Mouse (Mus musculus): ENCODE results near the gene Gnmt.
"Not testable (repeated sequence)": the region's sequence is repeated elsewhere in the genome, so short reads cannot be mapped to it uniquely, and the experiment has no call there.

The Gnmt gene

GRCm38 (mm10) chr17:46728904-46729318, at the start of gene Gnmt:
TSS of gene Gnmt (minus strand) at chr17:46729168.
- DNase-seq (ENCODE audit: low spot score in 2 of 2), result no peak

- no peak for DNase-seq (ENCODE audit: low spot score in 2 of 2)
These were observed 47.1 kb upstream of the Gnmt start for GRCm38 (mm10) chr17:46776087-46776486.

GRCm38 (mm10) chr17:46775070-46775469, 46.1 kb upstream of the Gnmt start:
- no peak for DNase-seq (ENCODE audit: low spot score in 2 of 2)

GRCm38 (mm10) chr17:46774131-46774472, 45.1 kb upstream of the Gnmt start:
- DNase-seq (ENCODE audit: low spot score in 2 of 2), result no peak

GRCm38 (mm10) chr17:46773278-46774130, 44.5 kb upstream of the Gnmt start:
- DNase-seq (ENCODE audit: low spot score in 2 of 2), result no peak

- DNase-seq (ENCODE audit: low spot score in 2 of 2), result peak; percentile 78 to 88
These were observed 43.7 kb upstream of the Gnmt start, which contains the start of gene 2310039H08Rik for GRCm38 (mm10) chr17:46772404-46773277. TSS of gene 2310039H08Rik (plus strand) at chr17:46772635.

GRCm38 (mm10) chr17:46772038-46772403, 43.1 kb upstream of the Gnmt start:
- no peak for DNase-seq (ENCODE audit: low spot score in 2 of 2)

GRCm38 (mm10) chr17:46771616-46772015, 42.6 kb upstream of the Gnmt start:
- peak in 1 of 2 experiments; percentile 64 for DNase-seq (ENCODE audit: low spot score in 2 of 2)

GRCm38 (mm10) chr17:46771025-46771424, 42.1 kb upstream of the Gnmt start:
- DNase-seq (ENCODE audit: low spot score in 2 of 2), result no peak

GRCm38 (mm10) chr17:46770546-46770945, 41.6 kb upstream of the Gnmt start:
- DNase-seq (ENCODE audit: low spot score in 2 of 2), result no peak

GRCm38 (mm10) chr17:46767868-46768267, 38.9 kb upstream of the Gnmt start:
- no peak for DNase-seq (ENCODE audit: low spot score in 2 of 2)

- DNase-seq (ENCODE audit: low spot score in 2 of 2), result not testable (repeated sequence)
These were observed 35.9 kb upstream of the Gnmt start for GRCm38 (mm10) chr17:46764916-46765315.

GRCm38 (mm10) chr17:46763544-46763943, 34.6 kb upstream of the Gnmt start, which contains the start of gene Ptcra:
TSS of gene Ptcra (minus strand) at chr17:46763712.
- no peak for DNase-seq (ENCODE audit: low spot score in 2 of 2)

- no peak for DNase-seq (ENCODE audit: low spot score in 2 of 2)
These were observed 29.8 kb upstream of the Gnmt start for GRCm38 (mm10) chr17:46758753-46759152.

GRCm38 (mm10) chr17:46751794-46752556, 23.0 kb upstream of the Gnmt start, which contains the start of gene Cnpy3:
TSS of gene Cnpy3 (minus strand) at chr17:46752214.
- peak; percentile 97 to 98 for DNase-seq (ENCODE audit: low spot score in 2 of 2)

GRCm38 (mm10) chr17:46751056-46751793, 22.3 kb upstream of the Gnmt start:
- peak in 1 of 2 experiments; percentile 67 for DNase-seq (ENCODE audit: low spot score in 2 of 2)

GRCm38 (mm10) chr17:46750580-46750979, 21.6 kb upstream of the Gnmt start:
- DNase-seq (ENCODE audit: low spot score in 2 of 2), result no peak

GRCm38 (mm10) chr17:46749282-46749681, 20.3 kb upstream of the Gnmt start:
- no peak for DNase-seq (ENCODE audit: low spot score in 2 of 2)

- DNase-seq (ENCODE audit: low spot score in 2 of 2), result no peak
These were observed 18.8 kb upstream of the Gnmt start for GRCm38 (mm10) chr17:46747806-46748205.

GRCm38 (mm10) chr17:46747234-46747633, 18.3 kb upstream of the Gnmt start:
- DNase-seq (ENCODE audit: low spot score in 2 of 2), result no peak

GRCm38 (mm10) chr17:46745506-46745905, 16.5 kb upstream of the Gnmt start:
- DNase-seq (ENCODE audit: low spot score in 2 of 2), result no peak

All from spleen, postnatal 4 days (tissue).